10 mouse cellular contexts compared by ENCODE assay signal in the genomic region with DNA sequence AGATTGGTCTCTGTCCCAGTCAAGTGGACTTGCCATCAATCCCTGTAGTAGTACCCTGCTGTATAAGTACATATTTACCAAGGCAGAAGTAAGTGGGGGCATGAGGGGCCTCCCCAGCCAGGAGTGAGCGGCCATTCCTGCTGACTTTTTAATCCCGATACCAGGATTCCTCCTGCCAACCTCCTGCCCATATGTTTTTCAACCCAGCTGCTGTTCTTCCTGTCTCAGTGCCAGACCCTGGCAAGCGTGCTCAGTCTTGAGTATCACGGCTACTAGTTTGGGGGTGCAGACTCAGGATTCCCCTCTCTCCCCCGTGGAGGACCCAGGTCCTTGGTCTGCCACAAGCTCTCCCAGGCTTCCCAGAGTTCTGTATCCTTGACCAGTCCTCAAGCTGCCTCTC. TPM values are rescaled to one million over a fixed set of nuclear protein-coding genes. Genes with fewer than 3 reads are reported as not detected.
DNase-seq lines count a peak whose midpoint lies in the region; ATAC-seq and TF ChIP-seq lines count a peak whose summit lies in the region.
"Had no signal": no experiment of that assay in that cellular context is flagged by ENCODE, and none has a peak within 500 bp of the region (broad histone marks: within the 10 kb centered on the region; RNA-seq: fewer than 3 reads in every experiment).

No protein-coding gene starts in this region.

- no peaks in the 10 kb centered on the region for H3K9me3 ChIP-seq in embryonic facial prominence, embryonic 13.5 days
- no peaks in the 10 kb centered on the region for H3K9me3 ChIP-seq in embryonic facial prominence, embryonic 10.5 days
- no peaks in the 10 kb centered on the region for H3K9me3 ChIP-seq in kidney, embryonic 16.5 days (ENCODE audit: low read length)
- no peaks in the 10 kb centered on the region for H3K9me3 ChIP-seq in E14TG2a.4 (ENCODE audit: low read length)
- H3K9me3 ChIP-seq in intestine, embryonic 16.5 days (ENCODE audit: control insufficient read depth, low read length): no peaks in the 10 kb centered on the region
- H3K9me3 ChIP-seq: embryonic facial prominence, embryonic 12.5 days had no signal

- TF ChIP-seq CTCF in E14TG2a.4 (conservative IDR thresholded peaks at IDR 0.05; ENCODE audit: low read length): no peak

- 0 out of 2 replicates have a peak overlapping the region, but pooled peaks have one; percentile 9 for H3K4me2 ChIP-seq in embryonic facial prominence, embryonic 13.5 days
- peak overlapping the region; percentile 22 for H3K4me2 ChIP-seq in kidney, embryonic 16.5 days (replicated peaks; ENCODE audit: low read depth, low read length)
- H3K4me2 ChIP-seq in intestine, embryonic 16.5 days (ENCODE audit: low read depth, low read length): peak overlapping the region; percentile 49
- H3K4me2 ChIP-seq: embryonic facial prominence, embryonic 12.5 days had no signal

- peaks cover 8% of the 10 kb centered on the region for H3K4me1 ChIP-seq in embryonic facial prominence, embryonic 13.5 days
- H3K4me1 ChIP-seq in embryonic facial prominence, embryonic 10.5 days: peaks cover 33% of the 10 kb centered on the region
- 0 out of 2 replicates have a peak, but pooled peaks cover 9% of the 10 kb centered on the region for H3K4me1 ChIP-seq in kidney, embryonic 16.5 days (ENCODE audit: insufficient read depth, low read length)
- H3K4me1 ChIP-seq in E14TG2a.4 (replicated peaks; ENCODE audit: low read depth, low read length): peaks cover 79% of the 10 kb centered on the region
- peaks cover 26% of the 10 kb centered on the region for H3K4me1 ChIP-seq in intestine, embryonic 16.5 days (ENCODE audit: control insufficient read depth, insufficient read depth, low read length)

- H3K36me3 ChIP-seq in embryonic facial prominence, embryonic 13.5 days: no peaks in the 10 kb centered on the region
- H3K36me3 ChIP-seq in embryonic facial prominence, embryonic 10.5 days (replicated peaks): no peaks in the 10 kb centered on the region
- peaks cover 3% of the 10 kb centered on the region; the same call in 1 of the 2 replicates for H3K36me3 ChIP-seq in kidney, embryonic 16.5 days (ENCODE audit: insufficient read depth, low read length)
- H3K36me3 ChIP-seq in E14TG2a.4 (ENCODE audit: insufficient read depth, low read length): peaks cover 68% of the 10 kb centered on the region
- H3K36me3 ChIP-seq in intestine, embryonic 16.5 days (ENCODE audit: control insufficient read depth, insufficient read depth, low read length): 0 out of 2 replicates have a peak, but pooled peaks cover 6% of the 10 kb centered on the region
- H3K36me3 ChIP-seq: embryonic facial prominence, embryonic 12.5 days had no signal

- no peak for DNase-seq in embryonic facial prominence, embryonic 10.5 days (ENCODE audit: low spot score)
- DNase-seq in kidney, postnatal 25 days: no peak
- DNase-seq in ovary, adult 18-20 months (ENCODE audit: low spot score): no peak
- no peak for DNase-seq in ovary, postnatal 14 days (ENCODE audit: low spot score)
- DNase-seq: lung, postnatal 36 days had no signal

- 82% methylated on average over 5 of the region's 5 CpGs for WGBS in embryonic facial prominence, embryonic 13.5 days
- 86% methylated on average over 5 of the region's 5 CpGs for WGBS in embryonic facial prominence, embryonic 10.5 days
- WGBS in kidney, embryonic 16.5 days: 78% methylated on average over 5 of the region's 5 CpGs
- WGBS in intestine, embryonic 16.5 days: 62% methylated on average over 5 of the region's 5 CpGs

- no peak overlapping the region for H3K27ac ChIP-seq in embryonic facial prominence, embryonic 13.5 days
- no peak overlapping the region for H3K27ac ChIP-seq in embryonic facial prominence, embryonic 10.5 days (replicated peaks)
- H3K27ac ChIP-seq in kidney, embryonic 16.5 days (ENCODE audit: low read length): no peak overlapping the region
- peak overlapping the region; percentile 57; the same call in 1 of the 2 replicates for H3K27ac ChIP-seq in intestine, embryonic 16.5 days (ENCODE audit: low read length)
- H3K27ac ChIP-seq: embryonic facial prominence, embryonic 12.5 days had no signal

- no peak overlapping the region for H3K4me3 ChIP-seq in embryonic facial prominence, embryonic 13.5 days
- H3K4me3 ChIP-seq in embryonic facial prominence, embryonic 10.5 days: no peak overlapping the region
- peak overlapping the region; percentile 7; the same call in 1 of the 2 replicates for H3K4me3 ChIP-seq in kidney, embryonic 16.5 days (ENCODE audit: low read length)
- peak overlapping the region; percentile 96 for H3K4me3 ChIP-seq in E14TG2a.4 (replicated peaks; ENCODE audit: low read length)
- H3K4me3 ChIP-seq in intestine, embryonic 16.5 days (ENCODE audit: low read length): peak overlapping the region; percentile 28
- H3K4me3 ChIP-seq: embryonic facial prominence, embryonic 12.5 days had no signal

- no peak overlapping the region for H3K9ac ChIP-seq in embryonic facial prominence, embryonic 13.5 days
- H3K9ac ChIP-seq in kidney, embryonic 16.5 days (replicated peaks; ENCODE audit: low read length): no peak overlapping the region; the same call in 1 of the 2 replicates
- H3K9ac ChIP-seq in intestine, embryonic 16.5 days (ENCODE audit: low read depth, low read length): peak overlapping the region; percentile 6; the same call in 1 of the 2 replicates
- H3K9ac ChIP-seq: embryonic facial prominence, embryonic 12.5 days had no signal

- ATAC-seq in embryonic facial prominence, embryonic 13.5 days (ENCODE audit: insufficient number of reproducible peaks, insufficient read depth, low FRiP score, low TSS enrichment, low read depth): no peak
- ATAC-seq in kidney, embryonic 16.5 days (ENCODE audit: low FRiP score, low TSS enrichment): no peak
- ATAC-seq in intestine, embryonic 16.5 days: no peak

- H3K27me3 ChIP-seq in embryonic facial prominence, embryonic 13.5 days: peaks cover 28% of the 10 kb centered on the region
- peaks cover 39% of the 10 kb centered on the region for H3K27me3 ChIP-seq in embryonic facial prominence, embryonic 10.5 days (replicated peaks; ENCODE audit: low read depth, poor library complexity, severe bottlenecking)
- no peaks in the 10 kb centered on the region for H3K27me3 ChIP-seq in kidney, embryonic 16.5 days (ENCODE audit: insufficient read depth, low read length)
- no peaks in the 10 kb centered on the region for H3K27me3 ChIP-seq in E14TG2a.4 (ENCODE audit: insufficient read depth, low read length)
- H3K27me3 ChIP-seq in intestine, embryonic 16.5 days (replicated peaks; ENCODE audit: control insufficient read depth, insufficient read depth, low read length): no peaks in the 10 kb centered on the region

RNA-seq across cellular contexts. Expression of gene Trim25, which starts 3.4 kb away (rescaled TPM):
- polyA plus RNA-seq in embryonic facial prominence, embryonic 13.5 days (2015; fragmentation: Nextera tagmentation; extraction: Ambion mirVana): 6.0 and 7.1 TPM in 2 replicates
- polyA plus RNA-seq in embryonic facial prominence, embryonic 10.5 days (2016; fragmentation: Nextera tagmentation; extraction: Ambion mirVana): 2.8 and 3.5 TPM in 2 replicates
- 17.0 and 17.8 TPM in 2 replicates for polyA plus RNA-seq in kidney, embryonic 16.5 days (2015; fragmentation: Nextera tagmentation; extraction: Ambion mirVana)
- polyA plus RNA-seq in intestine, embryonic 16.5 days (2015; fragmentation: Nextera tagmentation; extraction: Ambion mirVana): 27.5 and 27.6 TPM in 2 replicates

RNA-seq across cellular contexts. Expression of gene Coil, which starts 32.6 kb away (rescaled TPM):
- polyA plus RNA-seq in embryonic facial prominence, embryonic 13.5 days (2015; fragmentation: Nextera tagmentation; extraction: Ambion mirVana): 21.4 and 22.4 TPM in 2 replicates
- polyA plus RNA-seq in embryonic facial prominence, embryonic 10.5 days (2016; fragmentation: Nextera tagmentation; extraction: Ambion mirVana): 26.0 and 27.2 TPM in 2 replicates
- 16.7 and 17.4 TPM in 2 replicates for polyA plus RNA-seq in kidney, embryonic 16.5 days (2015; fragmentation: Nextera tagmentation; extraction: Ambion mirVana)
- polyA plus RNA-seq in intestine, embryonic 16.5 days (2015; fragmentation: Nextera tagmentation; extraction: Ambion mirVana): 9.8 and 10.1 TPM in 2 replicates

RNA-seq across cellular contexts. Expression of gene Elobl, which starts 35.9 kb away (rescaled TPM):
- not detected in 2 replicates for polyA plus RNA-seq in embryonic facial prominence, embryonic 13.5 days (2015; fragmentation: Nextera tagmentation; extraction: Ambion mirVana)
- polyA plus RNA-seq in embryonic facial prominence, embryonic 10.5 days (2016; fragmentation: Nextera tagmentation; extraction: Ambion mirVana): not detected in 2 replicates
- not detected in 2 replicates for polyA plus RNA-seq in kidney, embryonic 16.5 days (2015; fragmentation: Nextera tagmentation; extraction: Ambion mirVana)
- polyA plus RNA-seq in intestine, embryonic 16.5 days (2015; fragmentation: Nextera tagmentation; extraction: Ambion mirVana): not detected in 2 replicates
- polyA plus RNA-seq: embryonic facial prominence, embryonic 12.5 days had no signal

RNA-seq across cellular contexts. Expression of gene Scpep1, which starts 47.4 kb away (rescaled TPM):
- polyA plus RNA-seq in embryonic facial prominence, embryonic 13.5 days (2015; fragmentation: Nextera tagmentation; extraction: Ambion mirVana): 80.5 and 81.3 TPM in 2 replicates
- polyA plus RNA-seq in embryonic facial prominence, embryonic 10.5 days (2016; fragmentation: Nextera tagmentation; extraction: Ambion mirVana): 72.9 and 77.2 TPM in 2 replicates
- polyA plus RNA-seq in kidney, embryonic 16.5 days (2015; fragmentation: Nextera tagmentation; extraction: Ambion mirVana): 143 and 158 TPM in 2 replicates
- polyA plus RNA-seq in intestine, embryonic 16.5 days (2015; fragmentation: Nextera tagmentation; extraction: Ambion mirVana): 168 and 189 TPM in 2 replicates

Comparison
In these comparisons a context has a peak if more than half of its experiments do, and no peak if none do; other contexts are left out.
1. H3K4me3 ChIP-seq: peak in kidney, embryonic 16.5 days (single experiment), E14TG2a.4 (single experiment) and intestine, embryonic 16.5 days (single experiment); none in embryonic facial prominence, embryonic 13.5 days (single experiment) and embryonic facial prominence, embryonic 10.5 days (single experiment).
2. Peak in every context shown above with its lines, with median percentiles within 50 percentile points of each other: H3K4me2 ChIP-seq.